In genomic region chr4:69255826-69256753, GRCm38 (mm10) we compare ENCODE assay signal across 18 mouse cellular contexts.
DNase-seq lines count a peak whose midpoint lies in the region; ATAC-seq and TF ChIP-seq lines count a peak whose summit lies in the region.
"Had no signal": no experiment of that assay in that cellular context is flagged by ENCODE, and none has a peak within 500 bp of the region (broad histone marks: within the 10 kb centered on the region; RNA-seq: fewer than 3 reads in every experiment).

No protein-coding gene starts in this region.

- no peaks in the 10 kb centered on the region for H3K4me1 ChIP-seq in forebrain, embryonic 11.5 days (replicated peaks; ENCODE audit: control insufficient read depth, insufficient read depth, low read length)
- peaks cover 5% of the 10 kb centered on the region; the same call in 1 of the 2 replicates for H3K4me1 ChIP-seq in forebrain, embryonic 10.5 days
- no peaks in the 10 kb centered on the region for H3K4me1 ChIP-seq in hindbrain, embryonic 12.5 days
- peaks cover 6% of the 10 kb centered on the region; the same call in 1 of the 2 replicates for H3K4me1 ChIP-seq in midbrain, embryonic 14.5 days (ENCODE audit: control insufficient read depth, insufficient read depth, low read length)
- H3K4me1 ChIP-seq: liver, embryonic 13.5 days; lung, embryonic 15.5 days had no signal

- H3K9me3 ChIP-seq in forebrain, embryonic 11.5 days (ENCODE audit: control insufficient read depth, low read length) = no peaks in the 10 kb centered on the region
- H3K9me3 ChIP-seq in forebrain, embryonic 10.5 days = no peaks in the 10 kb centered on the region
- H3K9me3 ChIP-seq in hindbrain, embryonic 12.5 days (replicated peaks) = no peaks in the 10 kb centered on the region
- no peaks in the 10 kb centered on the region for H3K9me3 ChIP-seq in midbrain, embryonic 14.5 days (ENCODE audit: control insufficient read depth, low read length)
- H3K9me3 ChIP-seq: liver, embryonic 13.5 days; lung, embryonic 15.5 days had no signal

- H3K4me3 ChIP-seq in forebrain, embryonic 11.5 days (ENCODE audit: low read depth, low read length) = no peak overlapping the region
- H3K4me3 ChIP-seq in forebrain, embryonic 10.5 days = no peak overlapping the region
- no peak overlapping the region for H3K4me3 ChIP-seq in hindbrain, embryonic 12.5 days
- no peak overlapping the region for H3K4me3 ChIP-seq in midbrain, embryonic 14.5 days (replicated peaks; ENCODE audit: low read depth, low read length)
- H3K4me3 ChIP-seq: layer of hippocampus, adult 2 months; liver, embryonic 13.5 days; lung, embryonic 15.5 days had no signal

- TF ChIP-seq POLR2A in brain, embryonic 14.5 days (IDR thresholded peaks at IDR 0.05; ENCODE audit: borderline replicate concordance, extremely low read depth, insufficient read depth, insufficient read length, poor library complexity, severe bottlenecking) = no peak

- no peaks in the 10 kb centered on the region for H3K27me3 ChIP-seq in forebrain, embryonic 11.5 days (ENCODE audit: control insufficient read depth, insufficient read depth, low read length)
- H3K27me3 ChIP-seq in forebrain, embryonic 10.5 days (ENCODE audit: poor library complexity, severe bottlenecking) = no peaks in the 10 kb centered on the region
- no peaks in the 10 kb centered on the region for H3K27me3 ChIP-seq in hindbrain, embryonic 12.5 days
- no peaks in the 10 kb centered on the region for H3K27me3 ChIP-seq in midbrain, embryonic 14.5 days (ENCODE audit: control insufficient read depth, insufficient read depth, low read length)
- H3K27me3 ChIP-seq: CH12.LX; liver, embryonic 13.5 days; lung, embryonic 15.5 days had no signal

- no peak overlapping the region for H3K4me2 ChIP-seq in forebrain, embryonic 11.5 days (ENCODE audit: low read depth, low read length, severe bottlenecking)
- no peak overlapping the region for H3K4me2 ChIP-seq in hindbrain, embryonic 12.5 days (replicated peaks)
- no peak overlapping the region for H3K4me2 ChIP-seq in midbrain, embryonic 14.5 days (ENCODE audit: low read length)
- H3K4me2 ChIP-seq: liver, embryonic 13.5 days; lung, embryonic 15.5 days had no signal

- no peak overlapping the region for H3K27ac ChIP-seq in forebrain, embryonic 11.5 days (ENCODE audit: low read depth, low read length)
- H3K27ac ChIP-seq in forebrain, embryonic 10.5 days = no peak overlapping the region
- no peak overlapping the region for H3K27ac ChIP-seq in hindbrain, embryonic 12.5 days
- peak overlapping the region; percentile 61 for H3K27ac ChIP-seq in midbrain, embryonic 14.5 days (replicated peaks; ENCODE audit: low read depth, low read length)
- H3K27ac ChIP-seq: kidney, postnatal 0 days; layer of hippocampus, adult 2 months; liver, embryonic 13.5 days; lung, embryonic 15.5 days; macrophage had no signal

- intact Hi-C loops in left cerebral cortex, postnatal 36 days (cut with DNase I) = no loop called here

- no peak for DNase-seq in forebrain, embryonic 11.5 days (ENCODE audit: low spot score)
- DNase-seq in forebrain, embryonic 10.5 days (ENCODE audit: extremely low spot score, low spot score) = no peak
- peak; percentile 73 for DNase-seq in brain, embryonic 14.5 days (ENCODE audit: low read depth)
- peak; percentile 65 for DNase-seq in midbrain, embryonic 14.5 days
- DNase-seq in c-Kit-positive CD71-positive TER-119-positive erythroid progenitor cells, embryonic 14.5 days (ENCODE audit: low spot score) = no peak
- no peak for DNase-seq in left cerebral cortex, postnatal 36 days (ENCODE audit: low spot score in 2 of 2)
- DNase-seq in gastrocnemius, postnatal 4 days (ENCODE audit: low spot score in 2 of 2) = no peak
- DNase-seq: cerebellum, adult 18-20 months; liver, embryonic 13.5 days; right cerebral cortex, adult 18-20 months; thymus, adult 18-20 months had no signal

- no peak overlapping the region for H3K9ac ChIP-seq in forebrain, embryonic 11.5 days (ENCODE audit: low read length)
- no peak overlapping the region for H3K9ac ChIP-seq in hindbrain, embryonic 12.5 days
- 0 out of 2 replicates have a peak overlapping the region, but pooled peaks have one; percentile 9 for H3K9ac ChIP-seq in midbrain, embryonic 14.5 days (replicated peaks; ENCODE audit: low read length)
- H3K9ac ChIP-seq: liver, embryonic 13.5 days; lung, embryonic 15.5 days had no signal

- WGBS in forebrain, embryonic 11.5 days = 59% methylated on average over 9 of the region's 9 CpGs
- WGBS in forebrain, embryonic 10.5 days = 59% methylated on average over 9 of the region's 9 CpGs
- WGBS in hindbrain, embryonic 12.5 days = 55% methylated on average over 9 of the region's 9 CpGs
- 29% methylated on average over 9 of the region's 9 CpGs for WGBS in midbrain, embryonic 14.5 days

- no peak for TF ChIP-seq CTCF in brain, embryonic 14.5 days (IDR thresholded peaks at IDR 0.05; ENCODE audit: borderline replicate concordance, extremely low read depth, insufficient read depth, insufficient read length)

- no peaks in the 10 kb centered on the region for H3K36me3 ChIP-seq in forebrain, embryonic 11.5 days (ENCODE audit: control insufficient read depth, insufficient read depth, low read length)
- H3K36me3 ChIP-seq in forebrain, embryonic 10.5 days (replicated peaks) = no peaks in the 10 kb centered on the region
- H3K36me3 ChIP-seq in hindbrain, embryonic 12.5 days = no peaks in the 10 kb centered on the region
- H3K36me3 ChIP-seq in midbrain, embryonic 14.5 days (ENCODE audit: control insufficient read depth, insufficient read depth, low read length) = no peaks in the 10 kb centered on the region
- H3K36me3 ChIP-seq: liver, embryonic 13.5 days; lung, embryonic 15.5 days had no signal

- ATAC-seq in forebrain, embryonic 11.5 days (replicated peaks; ENCODE audit: low FRiP score) = peak; percentile 65
- peak; percentile 91 for ATAC-seq in hindbrain, embryonic 12.5 days (ENCODE audit: low FRiP score)
- peak; percentile 84 for ATAC-seq in midbrain, embryonic 14.5 days (ENCODE audit: low FRiP score, low TSS enrichment)
- ATAC-seq: inflammation-experienced regulatory T-cells, adult 6 months had no signal

Comparison
In these comparisons a context has a peak if more than half of its experiments do, and no peak if none do; other contexts are left out.
1. DNase-seq: peak in brain, embryonic 14.5 days (single experiment) and midbrain, embryonic 14.5 days (single experiment); none in forebrain, embryonic 11.5 days (single experiment), forebrain, embryonic 10.5 days (single experiment), c-Kit-positive CD71-positive TER-119-positive erythroid progenitor cells, embryonic 14.5 days (single experiment), left cerebral cortex, postnatal 36 days (0 of 2) and gastrocnemius, postnatal 4 days (0 of 2).
2. Peak in every context shown above with its lines, with median percentiles within 50 percentile points of each other: ATAC-seq.